Mouse (Mus musculus) megakaryocyte, embryonic 14.5 days (primary cell): ENCODE data around the gene Agk.

Source experiments
- FLI1 ChIP-seq: IDR thresholded peaks from 2 replicates; pipeline ENCODE4 v1.6.1; 2012; ENCODE audit warnings: low read length, inconsistent platforms, mixed read lengths
- GATA1 ChIP-seq: IDR thresholded peaks from 3 replicates; pipeline ENCODE4 v1.6.1; 2012; ENCODE audit warnings: mixed read lengths, low read length, inconsistent platforms, borderline replicate concordance

- no peak for TF ChIP-seq GATA1
- no peak for TF ChIP-seq FLI1
These were observed 86.1 kb downstream of the Agk start for GRCm38 (mm10) chr6:40411085-40411484.
